Mouse (Mus musculus) embryo, embryonic 11 days (tissue): Measurements from ENCODE around the gene Lrrc4c.

Source experiments
- DNase-seq: peaks from one replicate; pipeline ENCODE4 v3.0.0-alpha.2; 2015

The Lrrc4c gene

GRCm38 (mm10) chr2:96547171-96547570 lies 229.2 kb downstream of the Lrrc4c start:
- no peak for DNase-seq

GRCm38 (mm10) chr2:96573755-96574154 lies 255.8 kb downstream of the Lrrc4c start:
- DNase-seq = no peak

- DNase-seq = no peak
These were observed 259.7 kb downstream of the Lrrc4c start for GRCm38 (mm10) chr2:96577701-96578100.

DNA sequence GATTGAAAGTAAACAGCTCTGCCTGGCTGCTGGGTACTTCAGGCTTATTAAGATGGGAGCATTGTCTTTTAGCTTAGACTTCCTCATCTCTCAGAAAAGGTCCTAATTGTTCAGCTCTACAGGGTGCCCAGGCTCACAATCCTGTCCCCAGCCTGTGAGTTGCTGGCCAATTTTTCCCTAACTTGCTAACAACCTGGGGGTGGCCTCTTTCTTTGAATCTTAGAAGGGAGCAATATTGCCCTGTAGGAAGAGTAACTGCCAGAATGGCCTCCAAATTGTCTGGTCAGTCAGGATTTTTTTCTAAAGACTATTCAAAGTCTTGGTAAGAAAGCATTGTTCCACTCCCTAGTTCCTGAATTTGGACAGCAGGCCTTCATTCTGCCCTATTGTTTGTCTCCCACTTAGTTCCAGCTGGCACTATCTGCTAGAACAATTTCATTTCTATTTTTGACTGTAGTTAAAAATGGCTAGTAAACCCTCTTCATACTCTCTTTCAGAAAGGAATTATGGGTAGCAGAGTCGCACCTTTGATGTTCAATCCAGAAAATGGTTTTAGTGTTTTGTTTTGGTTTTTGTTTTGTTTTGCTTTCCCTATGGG lies 262.3 kb downstream of the Lrrc4c start:
- DNase-seq = no peak

GRCm38 (mm10) chr2:96585665-96586064 lies 267.7 kb downstream of the Lrrc4c start:
- peak; percentile 82 for DNase-seq

- DNase-seq = no peak
These were observed 286.8 kb downstream of the Lrrc4c start for GRCm38 (mm10) chr2:96604801-96605200.

DNA sequence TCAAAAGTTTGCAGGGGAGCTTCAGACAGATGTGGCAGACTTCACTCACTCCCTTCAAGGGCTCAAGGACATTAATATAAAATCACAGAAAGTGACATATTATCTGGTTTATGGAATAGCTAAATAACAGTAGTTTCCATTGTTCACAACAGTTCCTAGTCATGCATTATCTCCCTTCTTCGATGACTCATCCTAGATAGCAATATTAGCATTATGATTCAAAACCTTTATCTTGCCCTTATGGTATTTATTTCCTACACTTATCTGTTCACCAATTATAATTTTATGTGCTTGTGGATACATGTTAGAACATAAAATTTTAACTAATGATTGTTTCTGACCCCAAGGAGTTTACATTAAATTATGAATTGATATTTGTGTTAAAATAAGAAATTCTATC lies 296.2 kb downstream of the Lrrc4c start:
- DNase-seq = no peak

DNA sequence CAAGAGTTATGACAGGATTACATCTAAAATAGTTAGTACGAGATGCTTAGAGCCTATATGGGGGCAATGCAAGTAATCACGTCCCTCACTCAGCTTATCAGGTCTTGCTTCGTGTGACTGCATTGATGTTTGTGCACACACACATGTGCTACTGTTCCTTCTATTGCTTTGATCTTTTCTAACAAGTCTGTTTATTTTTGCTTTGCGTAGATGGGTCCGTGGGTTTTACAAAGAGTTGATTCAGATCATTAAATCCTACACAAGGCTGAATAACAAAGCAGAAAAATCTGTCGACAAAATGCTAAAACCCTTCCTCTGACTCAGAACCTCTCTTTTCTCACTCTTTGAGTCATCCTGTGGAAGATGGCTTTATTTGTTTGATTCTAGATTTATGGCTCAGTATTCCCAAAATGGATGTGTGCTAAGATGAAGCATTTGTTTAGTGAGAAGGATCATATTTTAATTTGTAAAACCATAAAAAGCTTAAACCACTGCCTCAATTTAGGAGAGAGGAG lies 300.8 kb downstream of the Lrrc4c start:
- DNase-seq = no peak

DNA sequence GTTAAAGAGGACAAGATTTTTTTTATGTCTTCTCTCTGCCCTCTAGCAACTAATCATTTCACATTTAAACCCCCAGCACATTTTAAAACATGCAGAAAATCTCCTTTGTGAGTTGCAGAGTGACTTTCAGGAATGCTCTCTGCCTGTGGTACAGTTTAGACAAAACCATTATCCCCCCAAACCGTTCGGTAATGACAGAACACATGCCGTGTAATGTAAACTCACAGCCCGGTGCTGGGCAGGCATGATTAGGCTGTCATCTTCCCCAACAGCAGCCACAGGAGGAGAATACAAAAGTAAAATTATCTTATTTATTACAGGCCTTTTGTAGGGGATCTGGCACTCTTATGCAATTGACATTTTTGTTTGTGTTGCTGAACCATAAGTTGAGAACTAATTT lies 349.1 kb downstream of the Lrrc4c start:
- DNase-seq = no peak

DNA sequence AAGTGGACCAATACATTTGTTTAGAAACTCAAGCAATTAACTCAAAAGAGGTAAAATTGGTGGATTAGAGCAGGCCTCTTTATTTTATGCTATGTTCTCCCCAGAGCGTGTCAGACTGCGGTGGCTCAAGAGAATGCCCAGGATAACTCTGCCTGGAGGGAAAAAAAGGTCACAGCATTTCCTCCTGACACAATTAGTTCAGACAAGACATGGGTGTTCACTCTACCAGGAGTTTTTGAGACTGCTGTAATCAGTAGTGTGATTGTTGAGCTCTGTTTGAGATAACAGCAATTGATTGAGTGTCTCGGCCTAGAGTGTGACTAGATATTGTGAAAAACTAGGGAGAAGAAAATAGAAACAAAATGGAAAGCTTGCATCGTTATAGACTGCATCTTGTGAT lies 363.8 kb downstream of the Lrrc4c start:
- DNase-seq = no peak

GRCm38 (mm10) chr2:96685328-96685727 lies 367.4 kb downstream of the Lrrc4c start:
- DNase-seq = no peak

DNA sequence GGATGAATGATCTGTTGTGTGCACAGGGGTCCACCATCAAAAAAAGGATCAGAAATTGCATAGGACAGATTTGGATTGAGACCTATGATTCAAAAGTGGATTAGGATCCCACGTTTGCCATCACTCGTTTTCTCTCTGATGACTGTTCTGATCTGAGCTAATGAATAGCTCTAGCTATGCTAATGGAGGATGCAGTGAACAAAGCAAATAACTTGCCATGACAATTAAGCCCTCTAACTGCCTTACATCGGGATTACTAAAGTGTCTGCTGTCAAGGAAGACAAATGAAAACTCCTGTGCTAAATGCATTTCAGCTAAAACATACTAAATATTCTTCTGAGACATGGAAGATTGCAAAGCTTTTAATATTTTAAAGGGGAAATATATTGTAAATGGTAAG lies 387.0 kb downstream of the Lrrc4c start:
- no peak for DNase-seq

GRCm38 (mm10) chr2:96707772-96708350 lies 389.9 kb downstream of the Lrrc4c start:
- peak; percentile 33 for DNase-seq

GRCm38 (mm10) chr2:96714561-96714960 lies 396.6 kb downstream of the Lrrc4c start:
- no peak for DNase-seq

- no peak for DNase-seq
These were observed 399.4 kb downstream of the Lrrc4c start for GRCm38 (mm10) chr2:96717353-96717752.

GRCm38 (mm10) chr2:96723395-96723794 lies 405.4 kb downstream of the Lrrc4c start:
- DNase-seq = no peak

- no peak for DNase-seq
These were observed 418.1 kb downstream of the Lrrc4c start for GRCm38 (mm10) chr2:96736081-96736480.

DNA sequence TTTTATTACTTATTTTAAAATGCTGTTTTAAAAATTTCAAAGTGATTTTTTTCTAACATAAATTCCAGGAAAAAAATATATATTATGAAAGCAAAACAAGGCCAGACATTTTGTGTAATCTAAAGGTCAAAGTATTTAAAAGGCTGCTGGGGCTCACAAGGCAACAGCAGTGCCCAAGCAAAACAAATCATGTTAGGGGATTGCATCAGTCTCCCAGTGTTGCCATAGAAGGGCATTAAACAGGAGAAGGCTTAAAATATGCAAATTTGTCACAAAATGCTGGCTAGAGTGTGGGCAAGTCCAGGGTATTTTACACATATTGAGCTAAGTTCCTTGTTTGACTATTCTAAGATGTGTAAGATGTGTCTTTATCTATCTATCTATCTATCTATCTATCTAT lies 437.1 kb downstream of the Lrrc4c start:
- DNase-seq = peak; percentile 3

- no peak for DNase-seq
These were observed 439.7 kb downstream of the Lrrc4c start for GRCm38 (mm10) chr2:96757701-96758100.

DNA sequence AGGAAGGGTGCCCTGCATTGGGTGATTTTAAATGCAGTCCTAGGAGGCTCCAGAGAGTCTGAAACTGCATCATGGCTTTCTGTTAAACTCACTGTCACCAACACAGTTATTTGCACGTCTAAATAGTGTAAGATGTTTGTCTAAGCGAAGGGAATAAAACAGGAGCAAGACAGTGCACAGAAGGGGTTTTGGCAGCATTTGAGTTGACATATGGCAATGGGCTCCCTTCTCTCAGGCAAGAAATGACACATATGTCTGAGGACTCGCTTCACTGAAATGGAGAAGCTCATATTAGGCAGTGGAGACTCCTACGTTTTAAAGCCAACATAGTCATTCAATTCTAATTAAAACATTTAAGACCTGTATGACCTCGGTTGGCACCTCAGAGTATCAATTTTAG lies 445.6 kb downstream of the Lrrc4c start:
- no peak for DNase-seq

GRCm38 (mm10) chr2:96775376-96775775 lies 457.4 kb downstream of the Lrrc4c start:
- DNase-seq = no peak

GRCm38 (mm10) chr2:96796681-96797385 lies 478.9 kb downstream of the Lrrc4c start:
- no peak for DNase-seq

DNA sequence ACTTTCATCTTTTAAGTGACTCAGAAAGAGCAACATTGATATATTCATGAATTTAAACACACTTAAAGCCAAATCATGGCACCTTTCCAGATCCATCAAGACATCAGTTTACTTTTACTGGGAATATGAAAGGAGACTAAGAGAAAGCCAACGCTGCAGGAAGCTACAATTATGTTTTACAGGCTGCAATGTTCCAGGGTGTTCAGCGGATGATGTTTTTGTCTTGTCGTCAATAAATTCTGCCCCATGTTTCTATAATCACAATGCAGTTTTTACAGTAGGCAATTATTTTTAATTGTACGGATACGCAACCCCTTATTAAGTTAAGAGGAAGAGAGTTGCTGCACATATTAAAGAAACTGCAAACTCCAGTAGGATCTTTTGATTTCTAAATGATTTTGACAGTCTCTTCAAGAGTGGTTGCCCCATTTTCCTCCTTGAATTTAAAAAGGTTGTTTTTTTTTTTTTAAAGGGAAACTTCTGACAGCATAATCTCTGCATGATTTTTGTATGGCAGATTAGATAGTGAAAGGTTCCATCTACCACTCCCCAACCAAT lies 532.9 kb downstream of the Lrrc4c start:
- no peak for DNase-seq

- DNase-seq = no peak
These were observed 535.8 kb downstream of the Lrrc4c start for GRCm38 (mm10) chr2:96853797-96854196.
